Mouse (Mus musculus) midbrain, embryonic 14.5 days (tissue): ENCODE data around the gene Jdp2. TPM values are rescaled to one million over a fixed set of nuclear protein-coding genes. Genes with fewer than 3 reads are reported as not detected.

Experiments used
- ATAC-seq: fragments of 200-750 bp; cut with Nextera tagmentation; 2 replicates; pipeline ENCODE4 v1.8.0; 2017; ENCODE audit warnings: moderate number of reproducible peaks, moderate library complexity; ENCODE audit not compliant: low FRiP score, low TSS enrichment
- DNase-seq: peaks from one replicate; pipeline ENCODE4 v3.0.0-alpha.2; 2015
- H3K27ac ChIP-seq: fragments of 300-500 bp; sonication (generic); replicated peaks from 2 replicates; pipeline ENCODE4 v1.5.1; 2014; ENCODE audit warnings: mild to moderate bottlenecking, low read depth, low read length, moderate library complexity
- H3K27me3 ChIP-seq: fragments of 300-500 bp; sonication (generic); 2 replicates; pipeline ENCODE4 v1.6.1; 2014; ENCODE audit warnings: low read length, control low read depth, mixed read lengths; ENCODE audit not compliant: control insufficient read depth, insufficient read depth
- H3K36me3 ChIP-seq: fragments of 300-500 bp; sonication (generic); 2 replicates; pipeline ENCODE4 v1.6.1; 2014; ENCODE audit warnings: low read length, control low read depth; ENCODE audit not compliant: control insufficient read depth, insufficient read depth
- H3K4me1 ChIP-seq: fragments of 300-500 bp; sonication (generic); 2 replicates; pipeline ENCODE4 v1.6.1; 2014; ENCODE audit warnings: mild to moderate bottlenecking, antibody characterized with exemption, low read length, control low read depth; ENCODE audit not compliant: control insufficient read depth, insufficient read depth
- H3K4me2 ChIP-seq: fragments of 300-500 bp; sonication (generic); 2 replicates; pipeline ENCODE4 v1.6.1; 2014; ENCODE audit warnings: mild to moderate bottlenecking, low read length, moderate library complexity
- H3K4me3 ChIP-seq: fragments of 300-500 bp; sonication (generic); replicated peaks from 2 replicates; pipeline ENCODE4 v1.5.1; 2014; ENCODE audit warnings: low read depth, low read length
- H3K9ac ChIP-seq: fragments of 300-500 bp; sonication (generic); replicated peaks from 2 replicates; pipeline ENCODE4 v1.6.1; 2014; ENCODE audit warnings: mild to moderate bottlenecking, low read length, moderate library complexity
- H3K9me3 ChIP-seq: fragments of 300-500 bp; sonication (generic); 2 replicates; pipeline ENCODE4 v1.6.1; 2016; ENCODE audit warnings: low read length, control low read depth, mixed read lengths; ENCODE audit not compliant: control insufficient read depth
- WGBS: fragments of 180-500 bp; shearing (Covaris S2); extraction: QIAGEN DNeasy Blood & Tissue Kit; methylation state at CpG from one replicate; pipeline ENCODE4 v1.1.7; 2014; 5-methylcytosine and 5-hydroxymethylcytosine counted together
- polyA plus RNA-seq: library from polyadenylated mRNA; unstranded; fragments of >200 nt; fragmentation: Nextera tagmentation; extraction: Ambion mirVana; gene quantifications from 2 replicates; pipeline ENCODE4 v1.2.1, GENCODE M21; 2014

The Jdp2 gene
- 0.68 and 1.1 TPM in 2 replicates for polyA plus RNA-seq

DNA sequence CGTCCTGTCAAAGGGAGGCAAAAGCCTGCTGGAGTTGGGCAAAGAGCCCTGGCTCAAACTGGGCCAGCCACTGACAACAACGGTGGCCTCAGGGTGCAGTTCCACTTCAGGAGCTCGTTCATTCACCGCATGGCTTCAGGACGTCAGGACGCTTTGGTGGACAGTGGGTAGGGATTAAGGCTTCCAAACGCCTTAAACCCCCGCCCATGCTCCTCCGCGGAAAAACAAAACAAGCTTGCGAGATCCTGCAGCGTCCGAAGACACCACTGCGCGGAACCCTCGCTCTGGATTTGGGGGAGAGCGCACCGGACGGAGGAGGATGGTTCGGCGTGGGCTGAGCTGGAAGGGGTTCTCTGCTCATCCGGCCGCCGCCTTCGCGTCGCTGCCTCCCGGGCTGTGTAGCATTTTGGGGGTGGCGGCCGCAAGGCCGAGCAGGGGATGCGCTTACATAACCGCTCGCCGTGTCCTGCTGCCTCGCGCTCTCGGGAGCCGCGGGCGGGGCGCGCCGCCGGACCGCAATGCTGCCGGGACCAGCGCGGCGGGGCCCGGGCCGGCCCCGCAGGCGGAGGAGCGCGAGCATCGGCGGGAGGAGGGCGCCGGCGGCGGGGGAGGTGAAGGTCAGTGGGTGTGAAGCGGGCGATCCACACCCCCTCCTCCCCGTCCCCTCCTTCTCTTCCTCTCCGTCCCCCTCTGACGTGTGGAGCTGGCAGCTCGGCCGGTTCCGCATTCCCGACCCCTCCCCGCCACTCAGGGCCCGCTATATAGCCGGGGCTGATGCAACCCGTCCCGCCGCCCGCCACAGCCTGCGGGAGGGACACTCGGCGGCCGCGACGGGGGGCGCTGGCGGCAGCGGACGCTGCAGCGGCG is at the start of gene Jdp2:
Jdp2 (plus strand) TSS at position 417 of the 867 bp plus-strand sequence.
- H3K9ac ChIP-seq: peak within 1 kb of the TSS; percentile 92
- no peaks in the 10 kb centered on the region for H3K9me3 ChIP-seq
- under 1% methylated on average over 72 of the region's 90 CpGs for WGBS
- peak; percentile 86 for ATAC-seq
- no peaks in the 10 kb centered on the region for H3K36me3 ChIP-seq
- peaks cover 25% of the 10 kb centered on the region for H3K4me1 ChIP-seq
- peak within 1 kb of the TSS; percentile 81 for H3K4me3 ChIP-seq
- DNase-seq: peak; percentile 86
- peak within 1 kb of the TSS; percentile 91 for H3K27ac ChIP-seq
- H3K4me2 ChIP-seq: peak within 1 kb of the TSS; percentile 87
- H3K27me3 ChIP-seq: no peaks in the 10 kb centered on the region

- H3K4me3 ChIP-seq: no peak overlapping the region
- H3K36me3 ChIP-seq: no peaks in the 10 kb centered on the region
- H3K4me1 ChIP-seq: no peaks in the 10 kb centered on the region
- no peaks in the 10 kb centered on the region for H3K27me3 ChIP-seq
- WGBS: 72% methylated on average over 8 of the region's 8 CpGs
- ATAC-seq: no peak
- no peak overlapping the region for H3K9ac ChIP-seq
- no peak for DNase-seq
- no peak overlapping the region for H3K4me2 ChIP-seq
- no peaks in the 10 kb centered on the region for H3K9me3 ChIP-seq
- H3K27ac ChIP-seq: no peak overlapping the region
These were observed 49.2 kb upstream of the Jdp2 start for GRCm38 (mm10) chr12:85549661-85550060.

- 94% methylated on average over 4 of the region's 4 CpGs for WGBS
- H3K9me3 ChIP-seq: no peaks in the 10 kb centered on the region
- no peak overlapping the region for H3K4me3 ChIP-seq
- no peak overlapping the region for H3K9ac ChIP-seq
- no peaks in the 10 kb centered on the region for H3K27me3 ChIP-seq
- no peak for DNase-seq
- no peaks in the 10 kb centered on the region for H3K36me3 ChIP-seq
- no peaks in the 10 kb centered on the region for H3K4me1 ChIP-seq
- H3K4me2 ChIP-seq: no peak overlapping the region
- no peak overlapping the region for H3K27ac ChIP-seq
- ATAC-seq: no peak
These were observed 48.4 kb upstream of the Jdp2 start for GRCm38 (mm10) chr12:85550435-85550834.

DNA sequence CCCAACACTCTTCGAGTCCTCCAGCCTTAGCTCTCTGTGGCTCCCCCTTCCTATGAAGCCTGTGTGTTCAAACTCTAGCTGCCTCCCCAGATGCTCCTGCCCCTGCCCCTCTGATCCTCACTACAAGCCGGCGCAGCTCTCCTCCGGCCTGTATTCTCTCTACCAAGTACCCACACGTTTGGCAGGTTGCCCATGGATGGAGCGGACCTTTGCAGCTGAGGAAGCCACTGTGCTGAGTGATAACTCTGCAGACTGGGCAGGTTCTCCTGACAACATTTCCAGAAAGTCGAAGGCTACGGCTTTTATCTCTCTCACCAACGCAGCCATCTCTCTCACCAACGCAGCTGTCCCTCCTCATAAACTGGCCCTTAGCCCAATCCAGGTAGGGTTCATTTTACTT is 39.5 kb upstream of the Jdp2 start:
- no peak for ATAC-seq
- Histone ChIP-seq H3K4me3 (no peak overlapping the region), H3K4me2 (no peak overlapping the region), H3K27me3 (no peaks in the 10 kb centered on the region), H3K9me3 (no peaks in the 10 kb centered on the region), H3K9ac (no peak overlapping the region), H3K4me1 (0 out of 2 replicates have a peak, but pooled peaks cover 6% of the 10 kb centered on the region), H3K36me3 (no peaks in the 10 kb centered on the region), H3K27ac (no peak overlapping the region)
- WGBS: 90% methylated on average over 10 of the region's 10 CpGs
- DNase-seq: no peak

GRCm38 (mm10) chr12:85565441-85565840 is 33.4 kb upstream of the Jdp2 start:
- Histone ChIP-seq H3K36me3 (no peaks in the 10 kb centered on the region), H3K9me3 (no peaks in the 10 kb centered on the region), H3K9ac (no peak overlapping the region), H3K4me3 (no peak overlapping the region), H3K27ac (no peak overlapping the region), H3K27me3 (no peaks in the 10 kb centered on the region), H3K4me2 (no peak overlapping the region), H3K4me1 (0 out of 2 replicates have a peak, but pooled peaks cover 6% of the 10 kb centered on the region)
- DNase-seq (no peak), ATAC-seq (no peak)
- WGBS: 88% methylated on average over 2 of the region's 2 CpGs

- DNase-seq (no peak), ATAC-seq (no peak)
- H3K9ac ChIP-seq: no peak overlapping the region
- 82% methylated on average over 3 of the region's 3 CpGs for WGBS
- no peak overlapping the region for H3K4me3 ChIP-seq
- H3K9me3 ChIP-seq: no peaks in the 10 kb centered on the region
- H3K27ac ChIP-seq: no peak overlapping the region
- no peak overlapping the region for H3K4me2 ChIP-seq
- no peaks in the 10 kb centered on the region for H3K27me3 ChIP-seq
- 0 out of 2 replicates have a peak, but pooled peaks cover 9% of the 10 kb centered on the region for H3K4me1 ChIP-seq
- no peaks in the 10 kb centered on the region for H3K36me3 ChIP-seq
These were observed 30.5 kb upstream of the Jdp2 start for GRCm38 (mm10) chr12:85568298-85568697.

- ATAC-seq: no peak
- Histone ChIP-seq H3K4me2 (no peak overlapping the region), H3K36me3 (no peaks in the 10 kb centered on the region), H3K27me3 (no peaks in the 10 kb centered on the region), H3K27ac (no peak overlapping the region), H3K9ac (no peak overlapping the region), H3K9me3 (no peaks in the 10 kb centered on the region), H3K4me3 (no peak overlapping the region), H3K4me1 (0 out of 2 replicates have a peak, but pooled peaks cover 4% of the 10 kb centered on the region)
- WGBS: 74% methylated on average over 12 of the region's 12 CpGs
- no peak for DNase-seq
These were observed 29.3 kb upstream of the Jdp2 start for GRCm38 (mm10) chr12:85569393-85570157.

- Histone ChIP-seq H3K9ac (no peak overlapping the region), H3K27me3 (no peaks in the 10 kb centered on the region), H3K4me3 (no peak overlapping the region), H3K9me3 (no peaks in the 10 kb centered on the region), H3K36me3 (no peaks in the 10 kb centered on the region), H3K4me1 (0 out of 2 replicates have a peak, but pooled peaks cover 4% of the 10 kb centered on the region), H3K27ac (no peak overlapping the region), H3K4me2 (no peak overlapping the region)
- ATAC-seq (no peak), DNase-seq (no peak)
- 88% methylated on average over 1 of the region's 1 CpGs for WGBS
These were observed 28.7 kb upstream of the Jdp2 start for GRCm38 (mm10) chr12:85570158-85570540.
